27 mouse cellular contexts compared by ENCODE assay signal in genomic region chr13:6479667-6480066, GRCm38 (mm10).
A peak's percentile ranks its signal among the peaks of the same experiment; 100 is the strongest.
DNase-seq lines count a peak whose midpoint lies in the region; ATAC-seq and TF ChIP-seq lines count a peak whose summit lies in the region.
"Had no signal": no experiment of that assay in that cellular context is flagged by ENCODE, and none has a peak within 500 bp of the region (broad histone marks: within the 10 kb centered on the region; RNA-seq: fewer than 3 reads in every experiment).

No protein-coding gene starts in this region.

- no peak for TF ChIP-seq CTCF in intestine, postnatal 0 days (IDR thresholded peaks at IDR 0.05; ENCODE audit: low read depth)

- no peak overlapping the region for H3K27ac ChIP-seq in hindbrain, embryonic 11.5 days (ENCODE audit: low read depth, low read length)
- no peak overlapping the region for H3K27ac ChIP-seq in heart, embryonic 10.5 days
- no peak overlapping the region for H3K27ac ChIP-seq in intestine, postnatal 0 days (ENCODE audit: low read depth, low read length)
- no peak overlapping the region for H3K27ac ChIP-seq in midbrain, embryonic 10.5 days (replicated peaks)
- H3K27ac ChIP-seq: embryonic facial prominence, embryonic 13.5 days; embryonic facial prominence, embryonic 15.5 days; forebrain, embryonic 10.5 days; forebrain, embryonic 12.5 days had no signal

- H3K4me2 ChIP-seq in hindbrain, embryonic 11.5 days (replicated peaks; ENCODE audit: low read depth, low read length) = no peak overlapping the region
- H3K4me2 ChIP-seq in intestine, postnatal 0 days (replicated peaks; ENCODE audit: low read depth) = no peak overlapping the region
- H3K4me2 ChIP-seq: embryonic facial prominence, embryonic 13.5 days; embryonic facial prominence, embryonic 15.5 days; forebrain, embryonic 12.5 days had no signal

- no peaks in the 10 kb centered on the region for H3K27me3 ChIP-seq in hindbrain, embryonic 11.5 days (ENCODE audit: control insufficient read depth, insufficient read depth, low read length)
- H3K27me3 ChIP-seq in heart, embryonic 10.5 days (ENCODE audit: insufficient read depth, poor library complexity, severe bottlenecking) = no peaks in the 10 kb centered on the region
- no peaks in the 10 kb centered on the region for H3K27me3 ChIP-seq in intestine, postnatal 0 days (replicated peaks; ENCODE audit: control insufficient read depth, insufficient read depth, low read length)
- H3K27me3 ChIP-seq in midbrain, embryonic 10.5 days (ENCODE audit: low read depth, poor library complexity, severe bottlenecking) = no peaks in the 10 kb centered on the region
- H3K27me3 ChIP-seq: CH12.LX; embryonic facial prominence, embryonic 13.5 days; embryonic facial prominence, embryonic 15.5 days; forebrain, embryonic 12.5 days; Patski had no signal

- peak; percentile 98 for ATAC-seq in common myeloid progenitor, adult 5-6 weeks (replicated peaks; ENCODE audit: low read depth, poor library complexity, severe bottlenecking)
- peak; percentile 97 to 98 for ATAC-seq in hematopoietic stem cell, adult 5-6 weeks (replicated peaks in 1 of 2; ENCODE audit: insufficient read depth in 1 of 2, low FRiP score in 2 of 2, low TSS enrichment in 1 of 2, low read depth in 1 of 2, poor library complexity in 2 of 2, severe bottlenecking in 2 of 2)
- peak; percentile 97 for ATAC-seq in megakaryocyte progenitor cell, adult 5-6 weeks (replicated peaks; ENCODE audit: poor library complexity)
- ATAC-seq in hindbrain, embryonic 11.5 days (ENCODE audit: low FRiP score) = no peak
- ATAC-seq in intestine, postnatal 0 days = no peak
- ATAC-seq: activated CD4-positive, CD25-positive, alpha-beta regulatory T cell, adult 4 months; CD4-positive, CD25-positive, alpha-beta regulatory T cell, adult 4 months; forebrain, embryonic 14.5 days; forebrain, embryonic 16.5 days; Patski had no signal

- no peaks in the 10 kb centered on the region for H3K9me3 ChIP-seq in hindbrain, embryonic 11.5 days (ENCODE audit: control insufficient read depth, low read length)
- no peaks in the 10 kb centered on the region for H3K9me3 ChIP-seq in heart, embryonic 10.5 days
- H3K9me3 ChIP-seq in intestine, postnatal 0 days (ENCODE audit: control insufficient read depth) = no peaks in the 10 kb centered on the region
- H3K9me3 ChIP-seq in midbrain, embryonic 10.5 days (replicated peaks) = no peaks in the 10 kb centered on the region
- H3K9me3 ChIP-seq: embryonic facial prominence, embryonic 13.5 days; embryonic facial prominence, embryonic 15.5 days; forebrain, embryonic 10.5 days; forebrain, embryonic 12.5 days; G1E had no signal

- H3K36me3 ChIP-seq in hindbrain, embryonic 11.5 days (ENCODE audit: control insufficient read depth, insufficient read depth, low read length) = no peaks in the 10 kb centered on the region
- no peaks in the 10 kb centered on the region for H3K36me3 ChIP-seq in heart, embryonic 10.5 days
- H3K36me3 ChIP-seq in intestine, postnatal 0 days (ENCODE audit: control insufficient read depth, insufficient read depth) = no peaks in the 10 kb centered on the region
- no peaks in the 10 kb centered on the region for H3K36me3 ChIP-seq in midbrain, embryonic 10.5 days
- H3K36me3 ChIP-seq: embryonic facial prominence, embryonic 13.5 days; embryonic facial prominence, embryonic 15.5 days; forebrain, embryonic 10.5 days; forebrain, embryonic 12.5 days; G1E had no signal

- H3K4me1 ChIP-seq in hindbrain, embryonic 11.5 days (replicated peaks; ENCODE audit: control insufficient read depth, insufficient read depth, low read length) = no peaks in the 10 kb centered on the region
- no peaks in the 10 kb centered on the region for H3K4me1 ChIP-seq in heart, embryonic 10.5 days
- H3K4me1 ChIP-seq in intestine, postnatal 0 days (replicated peaks; ENCODE audit: control insufficient read depth, insufficient read depth, low read length) = no peaks in the 10 kb centered on the region
- H3K4me1 ChIP-seq in midbrain, embryonic 10.5 days = no peaks in the 10 kb centered on the region
- H3K4me1 ChIP-seq: embryonic facial prominence, embryonic 15.5 days; forebrain, embryonic 10.5 days; forebrain, embryonic 12.5 days had no signal

- H3K9ac ChIP-seq in hindbrain, embryonic 11.5 days (ENCODE audit: low read depth, low read length) = no peak overlapping the region
- H3K9ac ChIP-seq in intestine, postnatal 0 days (ENCODE audit: low read depth, low read length) = no peak overlapping the region
- H3K9ac ChIP-seq: embryonic facial prominence, embryonic 13.5 days; embryonic facial prominence, embryonic 15.5 days; forebrain, embryonic 12.5 days had no signal

- H3K4me3 ChIP-seq in hindbrain, embryonic 11.5 days (ENCODE audit: low read depth, low read length) = no peak overlapping the region
- H3K4me3 ChIP-seq in heart, embryonic 10.5 days = no peak overlapping the region
- H3K4me3 ChIP-seq in intestine, postnatal 0 days (ENCODE audit: low read depth, low read length) = no peak overlapping the region
- no peak overlapping the region for H3K4me3 ChIP-seq in midbrain, embryonic 10.5 days
- H3K4me3 ChIP-seq: embryonic facial prominence, embryonic 13.5 days; embryonic facial prominence, embryonic 15.5 days; erythroblast, embryonic 14.5 days; forebrain, embryonic 10.5 days; forebrain, embryonic 12.5 days had no signal

- peak; percentile 45 for DNase-seq in 416B (ENCODE audit: low read depth)
- no peak for DNase-seq in hindbrain, embryonic 11.5 days (ENCODE audit: low spot score)
- no peak for DNase-seq in heart, embryonic 10.5 days (ENCODE audit: low spot score)
- no peak for DNase-seq in midbrain, embryonic 10.5 days (ENCODE audit: low spot score)
- DNase-seq: B cell, adult 2 months; cerebellum, adult 11-12 months; cerebellum, adult 2 months; cerebellum, adult 9-10 months; cerebellum, postnatal 10 days; cerebellum, postnatal 25 days; embryo, embryonic 11 days had no signal

- WGBS in hindbrain, embryonic 11.5 days = 82% methylated on average over 6 of the region's 6 CpGs
- WGBS in heart, embryonic 10.5 days = 75% methylated on average over 6 of the region's 6 CpGs
- WGBS in intestine, postnatal 0 days = 80% methylated on average over 6 of the region's 6 CpGs
- WGBS in midbrain, embryonic 10.5 days = 78% methylated on average over 6 of the region's 6 CpGs

Comparison
In these comparisons a context has a peak if more than half of its experiments do, and no peak if none do; other contexts are left out.
1. ATAC-seq: peak in common myeloid progenitor, adult 5-6 weeks (single experiment), hematopoietic stem cell, adult 5-6 weeks (2 of 2) and megakaryocyte progenitor cell, adult 5-6 weeks (single experiment); none in hindbrain, embryonic 11.5 days (single experiment) and intestine, postnatal 0 days (single experiment).